Mouse (Mus musculus) thymus, postnatal 14 days (tissue): ENCODE results near the gene Morc2a.

Source experiments
- DNase-seq: peaks from one replicate; pipeline ENCODE4 v3.0.0; 2021

The Morc2a gene

DNA sequence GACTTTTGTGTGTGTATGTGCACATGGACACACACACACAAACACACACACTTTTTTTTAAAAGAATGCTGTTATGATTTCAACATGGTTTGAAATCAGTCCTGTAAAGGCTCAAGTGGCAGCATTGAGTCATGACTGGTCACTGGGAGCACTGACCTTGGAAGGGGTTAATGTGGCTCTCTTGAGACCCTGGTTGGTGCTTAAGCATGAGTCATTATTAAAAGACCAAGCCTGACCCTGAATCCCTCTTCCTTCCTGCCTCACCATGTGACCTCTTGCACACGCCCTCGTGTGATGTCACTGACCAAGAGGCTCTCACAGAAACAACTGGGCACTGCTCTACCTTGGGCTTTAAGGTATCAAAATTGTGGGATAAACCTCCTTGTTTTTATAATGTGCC lies 89.8 kb downstream of the Morc2a start:
- DNase-seq: no peak
